Mouse (Mus musculus): ENCODE results near the gene Mtrex. TPM values are rescaled to one million over a fixed set of nuclear protein-coding genes. Genes with fewer than 3 reads are reported as not detected.

Gene Mtrex
- total RNA-seq, 1 experiment, result 77.1 TPM

GRCm38 (mm10) chr13:112822413-112822812, 104.8 kb downstream of the Mtrex start:
- in situ Hi-C loops (cut with MboI; ENCODE audit: low sequenced_read_pairs in 2 of 2, unreplicated experiment in 2 of 2), result no loop called here
- TF ChIP-seq CHD2 (IDR thresholded peaks at IDR 0.05; ENCODE audit: low read depth, low read length), result no peak
- no peak for TF ChIP-seq ZNF384 (IDR thresholded peaks at IDR 0.05; ENCODE audit: low read depth, low read length)
- no peak for TF ChIP-seq MAFK (IDR thresholded peaks at IDR 0.05; ENCODE audit: insufficient read depth, low read depth, low read length)
- TF ChIP-seq HCFC1 (IDR thresholded peaks at IDR 0.05; ENCODE audit: borderline replicate concordance, insufficient read depth, low read length), result no peak
- no peak for TF ChIP-seq ZC3H11A (IDR thresholded peaks at IDR 0.05; ENCODE audit: borderline replicate concordance, low read depth, low read length)
- Histone ChIP-seq H3K4me3 (ENCODE audit: insufficient read depth in 1 of 2, low read depth in 1 of 2, low read length in 2 of 2, poor library complexity in 1 of 2, severe bottlenecking in 1 of 2) (no peak overlapping the region), H3K36me3 (ENCODE audit: control insufficient read depth, insufficient read depth, low read length, poor library complexity, severe bottlenecking) (peaks cover 4% of the 10 kb centered on the region; the same call in 1 of the 2 replicates), H3K4me1 (ENCODE audit: control insufficient read depth in 2 of 2, insufficient read depth in 2 of 2, low read length in 2 of 2, poor library complexity in 1 of 2) (peaks cover 1 to 9% of the 10 kb centered on the region in 2 experiments; a peak in 2 of 4 replicates), H3K9me3 (ENCODE audit: control insufficient read depth, insufficient read depth, low read depth, low read length) (no peaks in the 10 kb centered on the region), H3K9ac (ENCODE audit: insufficient read depth, low read depth, low read length, poor library complexity, severe bottlenecking) (no peak overlapping the region), H3K27ac (ENCODE audit: insufficient read depth, low read depth, low read length, poor library complexity, severe bottlenecking) (no peak overlapping the region)
- DNase-seq (ENCODE audit: low read depth, low spot score), result no peak

- peaks cover 3% of the 10 kb centered on the region; the same call in 1 of the 2 replicates for H3K36me3 ChIP-seq (ENCODE audit: control insufficient read depth, insufficient read depth, low read length, poor library complexity, severe bottlenecking)
- no peak overlapping the region for H3K9ac ChIP-seq (ENCODE audit: insufficient read depth, low read depth, low read length, poor library complexity, severe bottlenecking)
- no peak overlapping the region for H3K4me3 ChIP-seq (ENCODE audit: insufficient read depth in 1 of 2, low read depth in 1 of 2, low read length in 2 of 2, poor library complexity in 1 of 2, severe bottlenecking in 1 of 2)
- DNase-seq (ENCODE audit: low read depth, low spot score), result no peak
- peaks cover 1 to 5% of the 10 kb centered on the region in 2 experiments; a peak in 2 of 4 replicates for H3K4me1 ChIP-seq (ENCODE audit: control insufficient read depth in 2 of 2, insufficient read depth in 2 of 2, low read length in 2 of 2, poor library complexity in 1 of 2)
- H3K9me3 ChIP-seq (ENCODE audit: control insufficient read depth, insufficient read depth, low read depth, low read length), result no peaks in the 10 kb centered on the region
- in situ Hi-C loops (cut with MboI; ENCODE audit: low sequenced_read_pairs in 2 of 2, unreplicated experiment in 2 of 2), result no loop called here
- no peak for TF ChIP-seq HCFC1 (IDR thresholded peaks at IDR 0.05; ENCODE audit: borderline replicate concordance, insufficient read depth, low read length)
- no peak for TF ChIP-seq MAFK (IDR thresholded peaks at IDR 0.05; ENCODE audit: insufficient read depth, low read depth, low read length)
- H3K27ac ChIP-seq (ENCODE audit: insufficient read depth, low read depth, low read length, poor library complexity, severe bottlenecking), result no peak overlapping the region
Measured at GRCm38 (mm10) chr13:112818125-112818524, 109.1 kb downstream of the Mtrex start.

Other genes starting within 250 kb of the Mtrex start
- gene Plpp1, start 126.6 kb downstream of the Mtrex start, total RNA-seq (2012; rRNA removed), result 33.0 and 38.2 TPM in 2 replicates
- gene Dhx29, start 56 bp upstream of the Mtrex start, total RNA-seq (2012; rRNA removed), result 25.3 and 33.2 TPM in 2 replicates
- 10.8 and 13.1 TPM in 2 replicates for gene Ccno, start 60.4 kb upstream of the Mtrex start, total RNA-seq (2012; rRNA removed)
- not detected in 2 replicates for gene Mcidas, start 66.4 kb upstream of the Mtrex start, total RNA-seq (2012; rRNA removed)
- 0.16 and 0.49 TPM in 2 replicates for gene Cdc20b, start 107.7 kb upstream of the Mtrex start, total RNA-seq (2012; rRNA removed)
- 17.0 and 35.5 TPM in 2 replicates for gene Gpx8, start 119.0 kb upstream of the Mtrex start, total RNA-seq (2012; rRNA removed)
- gene Gzma, start 173.6 kb upstream of the Mtrex start, total RNA-seq (2012; rRNA removed), result not detected in 2 replicates